Mouse (Mus musculus): ENCODE data around the gene Gm30302. TPM values are rescaled to one million over a fixed set of nuclear protein-coding genes. Genes with fewer than 3 reads are reported as not detected.
"Not testable (repeated sequence)": the region's sequence is repeated elsewhere in the genome, so short reads cannot be mapped to it uniquely, and the experiment has no call there.

The Gm30302 gene
- polyA plus RNA-seq, 1 experiment from 2014 or later: not detected

DNA sequence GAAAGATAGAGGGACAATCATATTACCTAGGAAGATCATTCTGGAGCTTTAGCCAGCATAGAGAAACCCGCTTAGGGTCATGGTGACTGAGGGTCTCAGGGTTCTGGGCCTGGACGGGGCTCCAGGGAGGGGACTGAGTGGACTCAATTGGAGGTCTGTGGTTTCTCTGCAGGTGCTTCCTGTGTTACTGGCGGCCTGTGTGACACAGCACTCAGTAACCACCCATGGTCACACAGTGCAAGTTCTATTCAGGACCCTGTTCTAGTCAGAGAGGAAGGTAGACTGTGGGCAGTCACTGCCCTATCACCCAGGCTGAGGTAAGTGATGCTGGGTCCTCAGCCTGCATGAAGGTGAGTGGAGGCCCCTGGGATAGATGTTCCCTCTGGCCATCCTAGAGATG is 14.9 kb downstream of the Gm30302 start:
- 77% methylated on average over 3 of the region's 3 CpGs for WGBS
- Histone ChIP-seq H3K27me3 (no peaks in the 10 kb centered on the region), H3K4me3 (no peak overlapping the region), H3K27ac (no peak overlapping the region), H3K9me3 (no peaks in the 10 kb centered on the region), H3K36me3 (no peaks in the 10 kb centered on the region), H3K4me2 (replicated peaks) (no peak overlapping the region), H3K9ac (no peak overlapping the region), H3K4me1 (no peaks in the 10 kb centered on the region)
- no peak for ATAC-seq (ENCODE audit: insufficient number of reproducible peaks, insufficient read depth, low FRiP score, low TSS enrichment)

DNA sequence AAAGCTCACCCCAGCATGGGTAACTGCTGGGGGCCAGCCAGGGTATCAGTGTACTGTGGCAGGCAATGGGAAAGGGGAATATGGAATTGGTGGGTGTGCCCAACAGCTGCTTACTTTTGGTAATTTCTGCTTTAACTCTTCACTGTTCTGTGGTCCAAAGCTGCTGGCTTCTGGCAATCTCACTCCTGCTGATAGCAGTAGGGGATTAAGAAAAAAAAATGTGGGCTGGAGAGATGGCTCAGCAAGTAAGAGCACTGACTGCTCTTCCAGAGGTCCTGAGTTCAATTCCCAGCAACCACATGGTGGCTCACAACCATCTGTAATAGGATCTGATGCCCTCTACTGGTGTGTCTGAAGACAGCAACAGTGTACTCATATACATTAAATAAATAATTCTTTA is 27.3 kb downstream of the Gm30302 start:
- not testable (repeated sequence) for H3K36me3 ChIP-seq; H3K4me3 ChIP-seq; H3K27me3 ChIP-seq; H3K9me3 ChIP-seq; H3K9ac ChIP-seq; H3K27ac ChIP-seq; H3K4me2 ChIP-seq (replicated peaks); H3K4me1 ChIP-seq; ATAC-seq (ENCODE audit: insufficient number of reproducible peaks, insufficient read depth, low FRiP score, low TSS enrichment)

DNA sequence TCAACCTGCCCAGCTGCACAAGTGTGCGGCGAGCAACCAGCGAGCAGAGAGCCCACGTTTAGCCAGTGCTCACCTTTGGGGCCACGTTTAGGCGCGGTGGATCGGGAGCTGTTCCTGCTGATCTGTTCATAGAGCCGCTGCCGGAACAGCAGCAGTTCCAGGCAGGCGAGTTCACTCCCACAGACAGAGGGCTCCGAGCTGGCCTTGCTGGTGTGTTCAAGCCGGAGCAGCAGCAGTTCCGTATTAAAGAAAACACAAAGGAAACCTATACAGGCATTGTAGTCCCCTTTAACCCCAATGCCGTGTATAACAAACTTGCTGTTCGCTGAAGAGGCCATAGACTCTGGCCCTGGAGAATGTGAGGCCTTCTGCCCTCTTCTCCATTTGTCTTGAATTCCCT is 29.7 kb downstream of the Gm30302 start:
- no peaks in the 10 kb centered on the region for H3K4me1 ChIP-seq
- H3K9me3 ChIP-seq: no peaks in the 10 kb centered on the region
- no peak overlapping the region for H3K27ac ChIP-seq
- H3K4me3 ChIP-seq: no peak overlapping the region
- WGBS: 80% methylated on average over 16 of the region's 16 CpGs
- H3K27me3 ChIP-seq: no peaks in the 10 kb centered on the region
- H3K4me2 ChIP-seq (replicated peaks): no peak overlapping the region
- H3K36me3 ChIP-seq: no peaks in the 10 kb centered on the region
- no peak overlapping the region for H3K9ac ChIP-seq
- ATAC-seq (ENCODE audit: insufficient number of reproducible peaks, insufficient read depth, low FRiP score, low TSS enrichment): no peak

DNA sequence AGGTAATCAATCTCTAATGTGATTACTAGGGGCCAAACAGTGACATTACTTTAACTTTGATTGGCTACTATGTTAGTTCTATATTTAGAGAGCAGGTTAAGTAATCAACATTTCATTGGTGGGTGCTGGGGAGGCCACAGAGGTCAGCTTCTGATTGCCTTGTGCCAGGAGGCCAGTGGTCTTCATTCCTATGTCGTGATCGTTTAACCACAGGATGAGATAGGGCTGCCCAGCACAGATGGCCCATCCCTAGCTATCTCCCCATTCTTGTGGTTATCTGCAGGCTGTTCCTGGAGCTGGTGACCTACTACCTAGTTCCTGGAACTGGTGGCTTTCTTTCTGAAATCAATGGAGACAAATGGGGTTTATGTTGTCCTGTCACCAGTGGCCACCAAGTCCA is 30.8 kb downstream of the Gm30302 start:
- WGBS: 93% methylated on average over 2 of the region's 2 CpGs
- Histone ChIP-seq H3K36me3 (no peaks in the 10 kb centered on the region), H3K9me3 (no peaks in the 10 kb centered on the region), H3K4me2 (replicated peaks) (no peak overlapping the region), H3K9ac (no peak overlapping the region), H3K27me3 (no peaks in the 10 kb centered on the region), H3K4me1 (no peaks in the 10 kb centered on the region), H3K4me3 (no peak overlapping the region), H3K27ac (no peak overlapping the region)
- no peak for ATAC-seq (ENCODE audit: insufficient number of reproducible peaks, insufficient read depth, low FRiP score, low TSS enrichment)

DNA sequence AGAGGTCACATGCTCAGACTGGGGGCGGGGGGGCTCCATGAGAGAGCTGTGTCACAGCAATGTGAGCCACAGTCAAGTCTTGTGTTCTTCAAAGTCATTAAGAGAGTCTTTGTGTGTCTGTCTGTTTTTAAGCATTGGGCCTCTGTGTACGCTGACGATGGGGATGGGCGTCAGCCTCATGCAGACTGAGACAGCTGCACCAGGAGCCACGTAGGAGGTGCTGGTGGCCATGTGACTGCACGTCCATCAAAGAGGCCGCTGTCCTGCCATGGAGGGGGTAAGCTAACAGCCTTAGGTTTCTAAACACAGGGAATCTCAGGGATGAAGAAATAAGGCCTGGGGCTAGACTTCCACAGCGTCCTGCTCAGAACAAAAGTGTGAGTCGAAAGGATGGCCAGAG is 32.5 kb downstream of the Gm30302 start:
- no peak overlapping the region for H3K4me3 ChIP-seq
- no peaks in the 10 kb centered on the region for H3K36me3 ChIP-seq
- H3K4me2 ChIP-seq (replicated peaks): no peak overlapping the region
- no peak; the same call in 1 of the 2 replicates for ATAC-seq (ENCODE audit: insufficient number of reproducible peaks, insufficient read depth, low FRiP score, low TSS enrichment)
- no peaks in the 10 kb centered on the region for H3K9me3 ChIP-seq
- no peaks in the 10 kb centered on the region for H3K27me3 ChIP-seq
- no peaks in the 10 kb centered on the region for H3K4me1 ChIP-seq
- 34% methylated on average over 9 of the region's 9 CpGs for WGBS
- no peak overlapping the region for H3K9ac ChIP-seq
- H3K27ac ChIP-seq: no peak overlapping the region

DNA sequence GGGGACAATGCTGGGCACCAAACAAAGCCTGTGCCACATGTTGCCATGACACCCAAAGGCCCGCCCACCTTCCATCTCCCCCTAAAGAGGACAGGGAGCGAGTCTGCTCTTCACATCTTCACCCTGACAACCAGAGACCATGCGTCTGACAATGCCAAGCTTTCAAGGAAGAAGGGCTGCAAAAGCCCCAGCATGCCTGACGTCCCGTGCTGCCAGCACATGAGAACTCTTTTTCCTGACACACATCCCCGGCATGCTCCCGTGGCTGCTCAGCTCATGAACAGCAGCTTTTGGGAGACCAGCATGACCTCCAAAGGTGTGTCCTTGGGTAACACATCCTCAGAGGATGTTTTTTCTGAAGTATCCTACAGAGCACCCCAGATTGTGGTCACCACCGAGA is 33.5 kb downstream of the Gm30302 start:
- 88% methylated on average over 8 of the region's 8 CpGs for WGBS
- Histone ChIP-seq H3K4me3 (no peak overlapping the region), H3K27me3 (no peaks in the 10 kb centered on the region), H3K4me2 (replicated peaks) (no peak overlapping the region), H3K9ac (no peak overlapping the region), H3K9me3 (no peaks in the 10 kb centered on the region), H3K27ac (no peak overlapping the region), H3K4me1 (no peaks in the 10 kb centered on the region), H3K36me3 (no peaks in the 10 kb centered on the region)
- no peak for ATAC-seq (ENCODE audit: insufficient number of reproducible peaks, insufficient read depth, low FRiP score, low TSS enrichment)

DNA sequence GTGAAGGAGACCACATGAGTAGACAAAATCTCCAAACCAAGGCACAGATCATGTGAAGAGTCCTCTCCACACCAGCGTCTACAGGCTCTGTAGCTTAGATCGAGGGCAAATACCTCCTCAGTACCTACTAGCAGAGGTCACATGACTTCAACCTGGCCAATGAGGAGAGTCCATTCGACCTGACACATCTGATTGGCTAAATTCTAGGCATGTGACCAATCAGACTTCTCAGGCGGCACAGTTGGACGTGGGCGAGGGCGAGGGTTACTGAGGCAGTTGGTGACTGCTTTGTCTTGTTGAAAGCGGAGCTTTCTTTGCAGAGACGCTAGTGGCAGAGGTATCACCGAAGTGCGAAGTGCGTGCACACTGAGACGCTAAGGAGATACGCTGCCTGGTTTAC is 36.6 kb downstream of the Gm30302 start:
- H3K27ac ChIP-seq: no peak overlapping the region
- 90% methylated on average over 14 of the region's 14 CpGs for whole genome bisulfite sequencing
- no peaks in the 10 kb centered on the region for H3K4me1 ChIP-seq
- H3K9me3 ChIP-seq: no peaks in the 10 kb centered on the region
- no peak overlapping the region for H3K9ac ChIP-seq
- H3K36me3 ChIP-seq: no peaks in the 10 kb centered on the region
- no peaks in the 10 kb centered on the region for H3K27me3 ChIP-seq
- H3K4me2 ChIP-seq (replicated peaks): no peak overlapping the region
- H3K4me3 ChIP-seq: no peak overlapping the region
- no peak for ATAC-seq (ENCODE audit: insufficient number of reproducible peaks, insufficient read depth, low FRiP score, low TSS enrichment)

DNA sequence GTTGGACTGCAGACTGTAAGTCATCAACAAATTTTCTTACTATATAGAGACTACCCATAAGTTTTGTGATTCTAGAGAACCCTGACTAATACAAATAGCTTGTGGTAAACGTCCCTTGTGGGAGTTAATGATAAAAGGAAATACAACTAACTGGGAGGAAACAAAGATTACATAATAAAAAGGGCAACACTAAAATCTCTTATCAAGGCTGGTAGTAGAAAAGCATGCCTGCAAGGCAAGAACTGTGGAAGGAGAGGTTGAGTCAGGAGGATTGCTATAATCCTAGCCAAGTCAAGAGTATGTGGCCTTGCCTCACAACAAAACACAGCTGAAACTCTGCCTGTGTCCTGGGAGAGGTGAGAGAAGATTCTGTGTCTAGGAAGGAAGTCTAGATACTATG is 38.1 kb downstream of the Gm30302 start:
- no peak for ATAC-seq (ENCODE audit: insufficient number of reproducible peaks, insufficient read depth, low FRiP score, low TSS enrichment)
- no peak overlapping the region for H3K9ac ChIP-seq
- H3K27ac ChIP-seq: no peak overlapping the region
- no peak overlapping the region for H3K4me3 ChIP-seq
- H3K36me3 ChIP-seq: no peaks in the 10 kb centered on the region
- no peaks in the 10 kb centered on the region for H3K9me3 ChIP-seq
- H3K4me2 ChIP-seq (replicated peaks): no peak overlapping the region
- no peaks in the 10 kb centered on the region for H3K27me3 ChIP-seq
- WGBS: 73% methylated on average over 1 of the region's 1 CpGs
- no peaks in the 10 kb centered on the region for H3K4me1 ChIP-seq

DNA sequence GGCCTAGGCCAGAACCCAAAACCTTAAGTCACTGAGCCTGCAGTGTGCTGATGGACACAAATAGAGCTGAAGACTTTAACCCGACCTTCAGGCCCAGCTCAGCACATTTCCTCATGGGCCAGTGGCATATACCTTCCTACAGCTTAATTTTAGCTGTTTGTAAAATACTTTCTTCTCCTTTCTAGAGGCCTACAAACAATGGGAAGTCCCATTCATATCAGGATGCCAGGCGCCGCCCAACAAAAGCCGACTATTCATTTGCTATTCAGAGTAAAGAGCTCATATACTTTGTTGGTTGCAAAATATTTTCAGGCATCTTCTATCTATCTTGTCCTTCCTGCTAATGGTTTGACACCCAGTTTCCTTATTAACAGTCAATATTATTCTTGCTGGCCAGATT is 40.8 kb downstream of the Gm30302 start:
- Histone ChIP-seq H3K4me2 (replicated peaks) (no peak overlapping the region), H3K4me1 (no peaks in the 10 kb centered on the region), H3K27ac (no peak overlapping the region), H3K9ac (no peak overlapping the region), H3K9me3 (no peaks in the 10 kb centered on the region), H3K36me3 (no peaks in the 10 kb centered on the region), H3K4me3 (no peak overlapping the region), H3K27me3 (no peaks in the 10 kb centered on the region)
- ATAC-seq (ENCODE audit: insufficient number of reproducible peaks, insufficient read depth, low FRiP score, low TSS enrichment): no peak
- WGBS: 86% methylated on average over 4 of the region's 4 CpGs

DNA sequence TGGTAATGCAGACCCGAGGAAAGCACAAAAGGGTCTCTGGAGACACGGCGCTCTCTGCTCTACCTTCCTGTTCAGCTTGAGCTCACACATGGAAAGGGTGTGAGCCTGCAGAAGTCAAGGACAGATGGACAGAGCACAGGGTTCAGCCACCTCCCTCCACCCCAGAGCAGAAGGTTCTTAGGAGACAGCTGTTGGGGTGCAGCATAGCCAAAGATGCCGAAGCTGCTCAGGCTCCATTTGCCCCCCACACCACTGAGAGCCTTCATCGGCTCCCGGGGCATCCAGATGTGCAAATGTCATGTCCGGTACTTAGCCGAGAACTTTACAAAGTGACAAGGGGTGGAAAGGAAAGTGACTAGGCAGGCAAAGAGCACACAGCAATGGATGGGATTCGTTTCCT is 42.2 kb downstream of the Gm30302 start:
- 87% methylated on average over 9 of the region's 9 CpGs for whole genome bisulfite sequencing
- no peak for ATAC-seq (ENCODE audit: insufficient number of reproducible peaks, insufficient read depth, low FRiP score, low TSS enrichment)
- H3K4me3 ChIP-seq: no peak overlapping the region

DNA sequence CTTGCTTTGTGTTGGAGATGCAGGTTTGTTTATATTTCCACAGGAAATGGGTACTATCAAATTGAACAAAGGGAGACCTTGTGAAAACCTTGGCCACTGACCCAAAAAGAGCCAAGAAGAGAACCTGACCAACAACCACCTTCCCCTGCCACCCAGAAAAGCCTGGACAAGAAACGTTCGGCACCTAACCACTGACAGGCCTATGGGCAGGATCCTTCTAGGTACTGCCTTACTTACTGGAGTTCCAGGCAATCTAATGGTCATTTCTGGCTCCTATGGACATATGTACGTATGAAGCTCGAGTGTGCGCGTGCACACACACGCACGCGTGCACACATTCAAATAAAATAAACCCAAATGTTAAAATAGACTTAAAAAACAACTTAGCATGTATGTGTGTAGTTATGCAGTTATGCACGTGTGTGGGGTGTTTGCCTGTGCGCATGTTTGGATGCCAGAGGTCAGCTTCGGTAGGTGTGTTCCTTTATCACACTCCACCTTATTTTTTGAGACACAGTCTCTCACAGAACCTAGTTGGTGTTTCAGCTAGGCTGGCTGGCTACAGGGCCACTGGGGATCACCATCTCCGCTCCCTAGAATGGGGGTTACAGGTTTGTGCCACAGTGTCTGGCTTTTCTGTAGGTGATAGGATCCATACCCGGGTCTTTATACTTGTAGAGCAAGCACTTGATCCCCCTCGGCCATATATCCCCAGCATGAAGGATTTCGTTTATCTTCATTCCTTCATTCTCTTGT is 57.3 kb downstream of the Gm30302 start:
- no peak overlapping the region for H3K27ac ChIP-seq
- 90% methylated on average over 16 of the region's 16 CpGs for WGBS
- ATAC-seq (ENCODE audit: insufficient number of reproducible peaks, insufficient read depth, low FRiP score, low TSS enrichment): no peak
- H3K36me3 ChIP-seq: no peaks in the 10 kb centered on the region
- no peak overlapping the region for H3K4me3 ChIP-seq
- no peaks in the 10 kb centered on the region for H3K27me3 ChIP-seq
- no peak overlapping the region for H3K4me2 ChIP-seq (replicated peaks)
- H3K4me1 ChIP-seq: no peaks in the 10 kb centered on the region
- no peak overlapping the region for H3K9ac ChIP-seq
- H3K9me3 ChIP-seq: no peaks in the 10 kb centered on the region

More for the DNA sequence above, 42.2 kb downstream of the Gm30302 start:
- H3K27ac ChIP-seq: no peak overlapping the region
- H3K4me1 ChIP-seq: no peaks in the 10 kb centered on the region
- no peaks in the 10 kb centered on the region for H3K9me3 ChIP-seq
- H3K4me2 ChIP-seq (replicated peaks): no peak overlapping the region
- H3K36me3 ChIP-seq: no peaks in the 10 kb centered on the region
- H3K27me3 ChIP-seq: no peaks in the 10 kb centered on the region
- no peak overlapping the region for H3K9ac ChIP-seq

DNA sequence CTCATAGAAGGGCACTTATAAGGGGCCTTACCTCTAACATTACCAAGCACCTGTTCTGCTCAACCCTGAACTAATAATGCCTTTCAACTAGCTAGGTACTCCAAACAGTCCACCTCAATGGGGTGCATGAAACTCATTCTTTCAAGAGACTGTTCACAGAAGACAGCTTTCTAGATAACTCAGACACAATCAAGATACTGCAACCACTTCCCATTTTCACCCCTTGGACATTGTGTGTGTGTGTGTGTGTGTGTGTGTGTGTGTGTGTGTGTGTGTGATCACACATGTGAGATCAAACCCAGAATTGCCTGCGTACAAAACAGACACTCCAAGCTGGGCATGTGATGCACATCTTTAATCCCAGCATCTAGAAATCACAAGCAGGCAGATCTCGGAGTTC is 60.8 kb downstream of the Gm30302 start:
- H3K27me3 ChIP-seq: no peaks in the 10 kb centered on the region
- H3K4me2 ChIP-seq (replicated peaks): no peak overlapping the region
- no peak overlapping the region for H3K9ac ChIP-seq
- H3K4me3 ChIP-seq: no peak overlapping the region
- WGBS: 86% methylated on average over 2 of the region's 2 CpGs
- H3K27ac ChIP-seq: no peak overlapping the region
- no peaks in the 10 kb centered on the region for H3K4me1 ChIP-seq
- H3K9me3 ChIP-seq: no peaks in the 10 kb centered on the region
- no peak for ATAC-seq (ENCODE audit: insufficient number of reproducible peaks, insufficient read depth, low FRiP score, low TSS enrichment)
- H3K36me3 ChIP-seq: peaks cover 24% of the 10 kb centered on the region

DNA sequence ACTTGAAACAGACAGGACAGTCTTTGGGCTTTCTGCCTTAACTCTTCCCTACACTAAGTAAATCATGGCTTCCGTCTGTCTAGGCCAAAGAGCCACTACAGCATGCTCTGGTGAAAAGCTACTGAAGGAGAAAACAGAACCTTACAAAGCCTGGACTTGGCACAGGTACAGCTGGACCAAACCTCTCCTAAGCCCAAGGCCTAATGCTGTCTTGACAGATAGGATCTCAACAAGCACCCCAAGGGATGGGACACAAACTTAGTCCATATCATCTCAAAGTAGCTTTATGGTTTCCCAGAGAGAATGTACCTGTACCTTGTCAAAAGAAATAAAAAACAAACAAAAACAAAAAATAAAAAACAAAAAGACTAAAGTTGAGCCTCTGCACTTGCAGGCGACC is 62.4 kb downstream of the Gm30302 start:
- Histone ChIP-seq H3K27me3 (no peaks in the 10 kb centered on the region), H3K27ac (no peak overlapping the region), H3K4me3 (no peak overlapping the region), H3K36me3 (peaks cover 40% of the 10 kb centered on the region), H3K9me3 (no peaks in the 10 kb centered on the region), H3K9ac (no peak overlapping the region), H3K4me2 (replicated peaks) (no peak overlapping the region), H3K4me1 (no peaks in the 10 kb centered on the region)
- WGBS: 88% methylated on average over 2 of the region's 2 CpGs
- ATAC-seq (ENCODE audit: insufficient number of reproducible peaks, insufficient read depth, low FRiP score, low TSS enrichment): no peak
